Mouse (Mus musculus) spleen, postnatal 14 days (tissue): Measurements from ENCODE around the gene Saysd1.
A peak's percentile ranks its signal among the peaks of the same experiment; 100 is the strongest.

Experiments used
- DNase-seq, 2 experiments: peaks; one replicate each; pipeline ENCODE4 v3.0.0; 2021 to 2022; ENCODE audit warnings: low spot score in 2 of 2

The Saysd1 gene

GRCm38 (mm10) chr14:20112218-20112617 lies 26.1 kb downstream of the Saysd1 start:
- DNase-seq: no peak

- no peak for DNase-seq
Observed at GRCm38 (mm10) chr14:20110945-20111344, 27.4 kb downstream of the Saysd1 start.

GRCm38 (mm10) chr14:20106271-20106670 lies 32.1 kb downstream of the Saysd1 start:
- DNase-seq: no peak

GRCm38 (mm10) chr14:20103207-20103606 lies 35.1 kb downstream of the Saysd1 start:
- no peak for DNase-seq

- no peak for DNase-seq
Observed at GRCm38 (mm10) chr14:20098061-20098460, 40.3 kb downstream of the Saysd1 start.

- no peak for DNase-seq
Observed at GRCm38 (mm10) chr14:20094942-20095341, 43.4 kb downstream of the Saysd1 start.

- no peak for DNase-seq
Observed at GRCm38 (mm10) chr14:20093493-20093892, 44.8 kb downstream of the Saysd1 start.

GRCm38 (mm10) chr14:20084335-20084734 lies 54.0 kb downstream of the Saysd1 start:
- DNase-seq: no peak

- DNase-seq: peak; percentile 80 to 81
Observed at GRCm38 (mm10) chr14:20082536-20083325, 55.6 kb downstream of the Saysd1 start.

GRCm38 (mm10) chr14:20081937-20082533 lies 56.3 kb downstream of the Saysd1 start:
- DNase-seq: no peak

- DNase-seq: no peak
Observed at GRCm38 (mm10) chr14:20081084-20081483, 57.2 kb downstream of the Saysd1 start.

- no peak for DNase-seq
Observed at GRCm38 (mm10) chr14:20077181-20077580, 61.2 kb downstream of the Saysd1 start.

GRCm38 (mm10) chr14:20075544-20075943 lies 62.8 kb downstream of the Saysd1 start:
- DNase-seq: no peak

GRCm38 (mm10) chr14:20074759-20075158 lies 63.6 kb downstream of the Saysd1 start:
- no peak for DNase-seq

- DNase-seq: no peak
Observed at GRCm38 (mm10) chr14:20070629-20071028, 67.7 kb downstream of the Saysd1 start.

GRCm38 (mm10) chr14:20068365-20068764 lies 70.0 kb downstream of the Saysd1 start:
- no peak for DNase-seq

- peak; percentile 13 to 55 for DNase-seq
Observed at GRCm38 (mm10) chr14:20067293-20068074, 70.8 kb downstream of the Saysd1 start.

- DNase-seq: no peak
Observed at GRCm38 (mm10) chr14:20064771-20065170, 73.6 kb downstream of the Saysd1 start.

GRCm38 (mm10) chr14:20048481-20048835 lies 89.9 kb downstream of the Saysd1 start:
- DNase-seq: no peak

- DNase-seq: no peak
Observed at GRCm38 (mm10) chr14:20047814-20048480, 90.4 kb downstream of the Saysd1 start.

GRCm38 (mm10) chr14:20047291-20047690 lies 91.0 kb downstream of the Saysd1 start:
- no peak for DNase-seq

GRCm38 (mm10) chr14:20044036-20044435 lies 94.3 kb downstream of the Saysd1 start:
- DNase-seq: no peak
